Mouse (Mus musculus) embryo, embryonic 10.5 days (tissue): Measurements from ENCODE around the gene Usp12.

Source experiments
- DNase-seq: peaks from one replicate; pipeline ENCODE4 v3.0.0-alpha.2; 2015; ENCODE audit warnings: low spot score

The Usp12 gene

DNA sequence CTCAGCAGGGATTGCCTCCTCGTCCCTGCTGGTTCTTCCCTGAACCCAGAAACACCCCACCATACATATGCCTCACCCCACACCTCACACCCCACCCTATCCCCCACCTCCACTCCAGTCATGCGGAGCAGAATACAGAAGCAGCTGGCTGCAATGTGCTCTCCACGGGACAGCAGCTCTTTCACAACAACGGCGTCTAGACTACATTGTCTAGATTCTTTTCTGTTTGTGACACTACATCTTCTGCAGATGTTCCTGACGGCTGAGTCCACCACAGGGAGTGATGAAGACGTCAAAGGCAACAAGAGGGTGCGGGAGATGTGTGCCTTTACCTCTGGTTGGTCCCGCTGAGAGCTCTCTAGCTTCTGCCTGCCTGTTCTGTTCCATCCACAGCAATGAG, 3.2 kb upstream of the Usp12 start:
- DNase-seq: no peak

DNA sequence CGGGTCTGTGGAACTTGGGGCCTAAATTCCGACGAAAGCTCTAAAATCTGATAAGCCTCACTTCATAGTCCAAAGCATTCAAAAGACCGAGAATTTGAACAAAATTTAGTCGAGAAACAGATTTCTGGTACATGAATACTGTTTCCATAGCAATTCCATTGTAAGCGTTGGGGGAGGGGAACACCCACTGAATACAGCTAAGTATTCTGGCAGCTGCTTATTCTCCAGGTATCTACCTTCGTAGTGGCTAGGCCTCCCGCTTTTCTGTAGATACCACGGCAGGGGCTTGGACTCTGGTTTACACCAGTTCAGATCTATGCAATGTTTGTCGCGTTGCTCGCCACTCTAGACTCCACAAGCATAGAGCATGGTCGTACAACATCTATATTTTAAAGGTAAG, 922 bp upstream of the Usp12 start:
- DNase-seq: no peak

DNA sequence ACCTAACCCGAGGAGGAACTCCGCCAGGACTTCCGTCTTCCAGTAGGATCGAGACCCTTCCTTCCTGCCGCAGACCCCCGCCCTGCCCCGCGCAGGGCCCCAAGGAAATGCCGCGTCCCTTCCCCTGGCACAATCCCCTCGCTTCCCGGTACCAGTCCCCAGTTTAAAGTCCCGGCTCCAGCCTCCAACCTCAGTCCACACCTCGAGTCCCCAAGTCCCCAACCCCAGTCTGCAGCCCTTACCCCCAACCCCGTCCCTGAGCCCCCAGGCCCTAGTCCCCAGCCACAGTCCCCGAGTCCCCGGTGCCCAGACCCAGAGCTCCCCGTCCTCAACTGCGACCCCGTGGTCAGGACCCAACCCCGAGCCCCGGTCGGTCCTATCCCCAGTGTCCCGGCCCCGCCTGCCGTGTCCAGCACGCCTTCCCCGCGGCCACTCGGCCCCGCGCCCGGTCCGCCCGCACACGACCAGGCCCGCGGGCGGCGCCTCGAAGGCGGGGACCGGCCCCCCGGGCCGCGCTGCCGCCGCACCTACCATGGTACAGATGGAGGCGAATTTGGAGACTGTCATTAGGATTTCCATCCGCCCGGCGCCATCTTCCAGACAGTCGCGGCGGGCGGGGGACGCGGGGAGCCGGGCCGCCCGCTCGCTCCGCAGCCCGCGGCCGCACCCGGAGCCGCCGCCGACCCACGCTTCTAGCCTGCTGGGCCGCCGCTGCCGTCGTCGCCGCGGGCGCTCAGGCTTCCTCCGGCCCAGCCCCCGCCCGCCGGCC, 538 bp downstream of the Usp12 start:
- peak; percentile 64 for DNase-seq

DNA sequence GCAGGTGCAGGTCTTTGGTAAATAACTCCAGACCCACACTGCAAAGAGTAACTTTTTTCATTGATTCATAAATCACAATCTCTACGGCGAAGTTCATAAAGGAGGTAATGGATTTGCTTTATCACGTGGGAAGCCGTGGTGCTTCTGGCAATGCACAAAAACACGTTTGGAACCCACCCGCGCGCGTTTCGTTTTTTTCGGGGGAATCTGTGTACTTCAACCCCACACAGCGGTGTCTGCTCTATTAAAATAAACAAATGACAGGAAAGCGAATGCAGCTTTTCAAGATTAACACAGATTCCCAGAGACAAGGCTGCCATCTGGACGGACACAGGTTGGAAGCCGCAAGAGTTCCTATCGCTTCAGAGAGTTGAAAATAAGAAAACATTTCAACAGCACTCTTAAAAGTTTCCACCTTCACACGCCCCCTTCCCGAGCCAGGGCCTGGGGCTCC, 1.1 kb downstream of the Usp12 start:
- no peak for DNase-seq

DNA sequence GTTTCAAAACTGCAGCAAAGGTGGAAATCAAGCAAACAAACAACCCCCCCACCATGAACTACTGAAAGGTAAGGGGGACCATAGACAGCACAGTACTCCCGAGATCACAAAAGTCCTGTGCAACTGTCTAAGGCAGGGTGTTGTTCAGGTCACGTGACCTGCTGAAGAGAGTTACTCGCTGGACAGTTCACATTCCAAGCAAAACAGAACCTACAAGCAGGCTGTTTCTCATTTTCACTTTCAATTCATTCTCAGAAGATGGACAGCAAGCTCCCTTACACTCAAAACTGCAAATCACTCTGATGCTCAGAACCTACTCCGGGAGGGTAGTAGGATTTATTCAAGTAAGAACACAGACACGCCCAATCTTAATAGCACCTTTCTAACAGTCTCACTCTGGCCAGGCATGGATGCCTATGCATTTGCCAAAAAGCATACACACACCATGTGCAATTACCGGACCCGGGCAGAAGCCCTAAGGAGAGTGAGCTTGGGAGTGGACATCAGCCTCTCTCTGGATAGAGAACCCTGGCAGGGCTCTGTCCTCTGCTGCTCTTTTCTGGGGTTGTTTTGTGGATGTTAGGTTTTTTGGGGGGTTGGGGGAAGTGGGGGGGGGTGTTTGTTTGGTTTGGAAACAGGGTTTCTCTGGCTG, 2.5 kb downstream of the Usp12 start:
- DNase-seq: no peak

DNA sequence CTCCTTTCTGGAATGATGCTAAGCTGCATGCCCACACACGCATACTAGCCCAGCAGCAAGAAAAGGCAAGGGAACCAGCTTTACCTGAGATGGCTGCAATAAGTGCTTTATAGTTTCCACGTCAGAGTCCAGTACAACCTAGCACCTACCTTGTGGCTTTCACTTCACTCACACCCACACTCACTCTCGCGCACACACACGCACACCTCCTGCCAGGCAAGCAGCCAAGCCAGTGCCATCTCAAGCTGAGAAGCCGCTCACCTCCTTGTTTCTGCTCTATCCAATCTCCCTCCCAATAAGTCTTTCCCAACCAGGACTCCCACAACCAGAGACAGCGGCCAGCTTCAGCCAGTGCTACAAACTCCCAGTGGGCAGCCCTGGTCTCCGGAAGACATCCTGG, 3.9 kb downstream of the Usp12 start:
- DNase-seq: no peak

DNA sequence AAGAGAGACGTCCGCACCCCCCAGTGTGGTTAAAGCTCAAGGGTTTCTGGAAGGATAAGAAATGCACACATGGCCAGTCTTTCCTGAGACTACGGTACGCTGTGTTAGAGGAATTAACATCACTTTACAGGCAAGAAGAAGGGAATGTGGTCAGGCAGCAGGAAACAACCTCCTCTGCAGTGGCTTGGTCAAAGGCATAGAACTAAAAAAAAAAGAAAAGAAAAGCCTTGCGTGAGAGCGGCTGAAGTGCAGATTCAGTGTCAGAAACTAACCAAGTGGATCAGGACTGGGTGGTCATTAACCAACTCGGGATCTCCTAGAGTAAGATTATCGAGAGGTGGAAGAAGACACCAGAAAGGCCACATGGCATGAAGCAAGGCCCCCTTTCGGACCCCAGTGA, 5.4 kb downstream of the Usp12 start:
- no peak for DNase-seq

DNA sequence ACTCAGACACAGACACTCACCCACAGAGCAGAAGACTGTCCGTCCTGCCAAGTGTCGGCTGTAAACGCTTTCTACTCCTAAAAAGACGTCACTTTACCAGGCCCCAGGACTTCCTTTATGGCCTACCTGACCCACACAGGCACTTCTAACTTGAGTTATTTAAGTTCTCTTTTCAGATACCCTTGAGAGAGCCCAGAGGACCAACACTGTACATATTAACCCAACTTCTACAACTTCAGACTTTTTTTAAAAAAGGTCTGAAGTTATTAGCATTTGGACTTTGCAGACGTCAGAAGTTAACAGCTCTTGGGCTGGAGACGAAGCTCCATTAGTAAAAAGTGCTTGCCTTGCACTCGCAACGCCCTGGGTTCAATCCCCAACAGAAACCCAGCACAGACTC, 8.7 kb downstream of the Usp12 start:
- no peak for DNase-seq

DNA sequence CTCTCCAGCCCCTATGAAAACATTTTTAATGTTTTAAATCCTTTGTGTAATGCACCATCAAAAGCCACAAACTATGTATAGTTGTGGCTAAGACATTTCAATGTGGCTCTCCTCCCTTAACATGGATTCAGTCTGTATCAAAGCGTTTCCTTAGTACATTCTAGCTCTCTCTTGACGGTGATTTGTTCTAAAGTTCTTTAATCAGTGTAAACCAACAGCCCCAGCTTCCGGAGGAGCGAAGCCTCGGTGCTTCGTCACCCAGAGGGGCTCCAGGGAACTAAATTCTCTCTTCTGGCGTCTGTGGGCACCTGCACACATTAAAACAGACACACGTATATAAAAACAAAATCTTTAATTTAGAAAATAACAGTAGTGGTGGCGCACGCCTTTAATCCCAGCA, 10.9 kb downstream of the Usp12 start:
- DNase-seq: no peak

DNA sequence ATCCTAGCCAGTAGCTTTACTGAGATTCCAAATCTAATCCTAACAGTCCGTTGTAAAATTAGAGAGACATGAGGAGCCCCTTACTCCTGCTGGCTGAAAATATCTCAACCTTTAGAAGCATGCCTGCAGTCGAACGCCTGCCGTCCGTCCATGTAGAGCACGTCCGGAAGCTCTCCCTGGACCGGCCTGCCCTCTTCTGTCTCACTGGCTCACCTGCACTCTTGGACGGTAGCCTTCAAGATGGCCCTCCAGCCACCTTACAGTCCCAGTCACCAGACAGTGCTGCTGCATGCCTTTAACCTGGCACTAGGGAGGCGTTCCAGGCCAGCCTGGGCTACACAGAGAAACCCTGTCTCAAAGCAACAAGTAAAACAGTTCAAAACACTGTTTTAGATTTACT, 11.5 kb downstream of the Usp12 start:
- no peak for DNase-seq

DNA sequence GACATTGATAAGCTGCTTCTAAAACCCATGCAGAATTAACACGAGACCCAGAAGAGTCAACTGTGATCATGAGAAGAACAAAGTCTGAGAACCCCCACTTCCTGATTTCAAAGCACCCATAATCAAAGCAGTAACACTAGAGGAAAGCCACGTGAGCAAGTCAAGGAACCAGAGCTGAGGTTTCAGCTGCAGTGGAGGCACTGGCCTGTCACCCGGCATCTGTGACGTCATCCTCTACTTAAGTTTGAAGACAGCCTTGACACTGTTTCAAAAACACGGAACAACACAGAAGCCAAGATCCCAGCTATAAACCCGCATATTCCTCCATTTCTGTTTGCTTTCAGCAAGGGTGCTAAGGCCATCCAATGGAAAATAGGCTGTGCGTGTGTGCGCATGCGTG, 13.1 kb downstream of the Usp12 start:
- no peak for DNase-seq

DNA sequence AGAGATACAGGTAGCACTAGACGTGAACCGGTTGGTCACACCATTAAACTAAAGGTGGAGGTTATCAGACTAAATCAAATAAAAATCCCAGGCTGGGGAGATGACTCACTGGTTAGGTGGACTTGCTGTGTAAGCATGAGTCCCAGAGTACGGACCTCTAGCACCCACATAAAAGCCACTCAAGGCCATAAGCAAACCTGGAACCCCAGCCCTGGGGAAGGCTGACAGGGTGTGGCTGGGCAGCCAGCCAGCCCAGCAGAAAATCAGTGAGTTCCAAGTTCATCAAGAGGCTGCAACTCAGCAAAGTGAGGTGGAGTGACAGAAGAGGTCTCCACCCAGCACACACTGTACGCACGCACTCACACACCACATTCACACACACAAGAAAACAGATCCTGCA, 14.9 kb downstream of the Usp12 start:
- no peak for DNase-seq

DNA sequence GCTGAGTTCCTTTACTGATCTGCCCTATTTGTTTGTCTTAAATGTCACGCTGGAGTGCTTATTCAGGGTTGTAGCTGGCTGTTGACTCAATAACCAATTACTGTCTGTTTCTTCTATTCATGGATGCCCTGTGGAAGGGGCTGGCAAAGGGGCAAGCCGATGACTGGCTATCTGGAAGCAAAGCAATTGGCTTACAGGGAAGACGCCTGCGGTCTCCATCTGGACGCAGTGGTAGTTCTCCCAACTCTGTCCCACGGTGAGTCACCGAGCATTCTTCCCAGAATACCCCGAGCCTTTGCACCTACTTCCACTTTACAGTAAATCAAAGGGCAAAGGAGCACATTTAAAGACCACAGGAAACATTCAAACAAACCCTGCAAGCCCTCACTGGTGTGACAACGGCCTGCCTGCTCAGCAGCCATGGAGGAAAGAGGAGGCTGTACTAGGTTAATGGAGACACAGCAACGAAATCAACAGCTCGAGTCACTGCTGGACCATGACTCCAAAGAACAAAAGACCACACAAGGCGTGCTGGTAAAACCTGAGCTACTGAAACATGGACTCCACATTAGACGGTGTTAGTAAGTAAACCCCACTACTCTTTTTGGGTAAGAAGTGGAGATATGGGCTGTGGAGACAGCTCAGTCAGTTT, 17.7 kb downstream of the Usp12 start:
- no peak for DNase-seq

DNA sequence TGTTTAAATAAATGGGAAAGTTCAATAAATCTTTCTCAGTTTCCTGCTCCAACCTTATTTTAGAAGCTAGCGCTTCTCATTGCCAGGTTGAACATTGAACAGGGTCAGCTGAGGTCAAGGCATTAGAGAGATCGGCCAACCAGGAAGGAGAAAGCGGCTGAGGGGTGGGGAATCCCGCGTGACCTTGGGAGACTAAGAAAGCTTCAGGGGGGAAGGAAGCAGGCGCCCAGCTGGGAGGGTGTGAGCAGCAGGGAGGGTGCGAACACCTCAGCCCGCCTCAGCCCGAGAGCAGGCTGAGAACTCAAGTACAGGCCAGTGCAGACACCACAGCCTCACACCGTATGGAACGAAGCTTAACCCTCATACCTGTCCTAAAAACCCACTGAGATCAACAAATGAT, 22.8 kb downstream of the Usp12 start:
- DNase-seq: peak; percentile 32

DNA sequence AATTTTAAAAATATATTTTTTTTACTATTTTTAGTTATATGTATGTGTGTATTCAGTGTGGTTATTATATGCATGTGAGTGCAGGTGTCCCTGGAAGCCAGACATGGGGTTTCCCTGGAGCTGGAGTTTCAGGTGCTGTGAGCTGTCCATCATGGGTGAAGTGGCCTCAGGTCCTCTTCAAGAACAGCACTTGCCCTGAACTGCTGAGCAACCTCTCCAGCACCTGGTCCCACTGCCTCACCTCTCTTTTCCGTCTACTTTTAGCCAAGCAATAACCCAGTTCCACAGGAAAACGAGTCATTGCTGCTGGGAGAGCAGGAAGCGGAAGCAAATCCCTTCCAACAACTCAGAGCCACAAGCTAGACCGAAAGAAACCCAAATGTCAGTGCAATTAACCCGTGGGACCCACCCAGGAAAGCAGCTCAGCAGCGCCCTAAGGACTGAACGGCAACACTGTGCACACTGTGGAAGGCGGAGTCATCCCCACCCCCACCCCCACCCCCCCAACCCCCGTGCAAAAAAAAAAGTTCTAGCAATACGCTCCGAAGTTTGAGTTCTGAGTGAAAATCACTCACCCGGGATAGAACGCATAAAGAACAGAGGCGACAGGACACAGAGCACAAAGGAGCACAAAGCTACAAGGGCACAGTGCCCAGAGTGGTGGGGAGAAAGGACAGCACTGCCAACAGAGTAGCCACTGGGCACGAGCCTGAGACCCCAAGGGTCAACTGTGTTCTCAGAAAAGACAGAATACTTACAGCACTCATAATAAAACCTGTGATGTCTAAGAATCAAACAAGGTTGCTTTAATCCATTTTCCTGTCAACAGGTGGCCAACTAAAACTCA, 24.6 kb downstream of the Usp12 start:
- no peak for DNase-seq

DNA sequence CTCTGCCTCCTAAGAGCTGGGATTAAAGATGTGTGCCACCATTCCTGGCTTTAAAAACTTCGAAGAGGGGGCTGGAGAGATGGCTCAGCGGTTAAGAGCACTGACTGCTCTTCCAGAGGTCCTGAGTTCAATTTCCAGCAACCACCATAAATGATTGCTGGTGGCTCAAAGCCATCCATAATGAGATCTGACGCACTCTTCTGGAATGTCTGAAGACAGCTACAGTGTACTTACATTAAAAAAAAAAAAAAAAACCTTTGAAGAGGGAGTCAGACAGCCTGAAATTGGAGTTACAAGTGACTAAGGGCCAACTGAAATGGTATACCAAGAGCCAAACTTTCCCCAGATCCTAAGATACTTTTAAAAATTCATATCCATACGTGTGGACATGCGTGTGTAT, 29.0 kb downstream of the Usp12 start:
- DNase-seq: no peak

DNA sequence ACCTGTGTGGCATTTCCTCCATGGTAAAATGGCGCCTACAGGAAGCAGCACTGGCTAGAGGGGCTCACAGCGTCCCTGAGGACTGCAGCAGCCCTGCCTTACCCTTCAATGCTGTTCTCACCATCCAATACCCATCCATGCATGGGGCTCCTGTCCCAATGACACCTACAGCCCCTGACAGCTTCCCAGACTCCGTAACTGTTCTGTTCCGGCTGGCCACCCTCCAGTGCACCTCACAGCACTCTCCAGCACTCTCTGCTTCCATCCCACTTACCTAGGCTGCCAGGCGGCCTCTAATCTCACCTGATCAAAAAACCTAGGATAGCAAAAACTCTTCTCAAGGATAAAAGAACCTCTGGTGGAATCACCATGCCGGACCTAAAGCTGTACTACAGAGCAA, 35.6 kb downstream of the Usp12 start:
- no peak for DNase-seq

DNA sequence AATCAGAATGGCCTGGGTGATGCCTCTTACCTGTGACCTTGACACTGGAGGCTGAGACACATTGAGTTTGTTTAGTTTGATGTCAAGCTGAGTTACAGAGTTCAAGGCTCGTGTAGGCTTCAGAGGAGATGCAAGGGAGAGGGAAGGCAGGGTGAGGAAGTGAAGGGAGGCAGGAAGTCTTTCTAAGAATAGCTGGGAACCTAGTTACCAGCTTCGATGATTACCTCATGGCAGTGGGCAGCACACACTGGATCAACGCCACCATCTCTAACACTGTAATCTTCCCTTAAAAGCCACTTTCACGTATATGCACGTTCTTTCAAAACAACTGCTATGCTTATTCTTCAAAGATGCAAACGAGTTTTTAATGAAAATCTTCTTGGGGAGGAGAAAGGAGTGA, 36.9 kb downstream of the Usp12 start:
- no peak for DNase-seq

DNA sequence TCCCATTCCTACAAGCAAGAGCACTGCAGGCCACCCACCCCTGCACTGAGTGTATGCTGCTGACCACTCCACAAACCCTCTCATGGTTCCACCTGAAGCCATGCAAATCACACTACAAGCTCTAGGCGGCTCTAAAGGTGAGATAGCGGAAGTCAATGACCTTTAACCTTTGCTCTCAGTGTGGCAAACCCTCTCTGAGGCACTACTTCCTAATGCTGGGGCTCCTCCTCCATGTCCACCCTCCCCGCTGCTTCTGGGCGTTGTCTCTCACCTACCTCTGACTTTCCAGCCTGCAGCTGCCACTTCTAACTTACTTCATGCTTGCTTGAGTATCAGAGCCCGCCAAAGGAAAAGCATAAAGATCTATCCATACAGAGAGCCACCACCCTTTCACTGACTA, 37.5 kb downstream of the Usp12 start:
- no peak for DNase-seq

DNA sequence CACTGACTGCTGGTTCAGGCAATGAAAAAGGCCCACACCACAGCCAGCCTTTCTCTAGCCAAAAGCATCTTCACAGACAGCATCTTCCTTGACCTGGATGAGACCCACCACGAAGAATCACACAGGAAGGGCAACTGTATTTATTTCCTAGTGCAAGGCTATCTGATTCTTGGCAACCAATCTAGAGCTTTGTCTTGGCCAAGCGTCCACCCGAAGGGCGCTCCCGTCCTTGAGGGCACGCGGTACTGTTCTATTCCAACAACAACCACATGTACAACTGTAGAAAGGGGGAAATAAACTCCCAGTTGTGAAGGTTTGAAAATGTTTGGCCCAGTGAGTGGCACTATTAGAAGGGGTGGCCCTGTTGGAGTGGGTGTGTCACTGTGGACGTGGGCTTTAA, 41.6 kb downstream of the Usp12 start:
- no peak for DNase-seq

DNA sequence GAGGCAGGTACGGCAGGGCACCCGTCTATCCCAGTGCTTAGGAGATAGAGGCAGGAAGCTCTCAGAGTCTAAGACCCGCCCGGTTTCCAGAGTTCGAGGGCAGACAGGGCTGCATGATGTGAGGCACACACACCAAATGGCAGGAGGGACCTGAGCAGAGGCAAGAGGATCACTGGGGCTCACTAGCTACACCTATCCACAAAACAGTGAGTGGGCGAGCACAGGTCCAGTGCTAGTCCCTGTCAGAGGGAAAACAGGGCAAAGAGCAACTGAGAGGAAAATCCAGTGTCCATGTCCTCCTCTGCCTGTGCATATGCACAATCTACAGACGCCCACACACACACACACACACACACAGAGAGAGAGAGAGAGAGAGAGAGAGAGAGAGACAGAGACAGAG, 43.8 kb downstream of the Usp12 start:
- no peak for DNase-seq

DNA sequence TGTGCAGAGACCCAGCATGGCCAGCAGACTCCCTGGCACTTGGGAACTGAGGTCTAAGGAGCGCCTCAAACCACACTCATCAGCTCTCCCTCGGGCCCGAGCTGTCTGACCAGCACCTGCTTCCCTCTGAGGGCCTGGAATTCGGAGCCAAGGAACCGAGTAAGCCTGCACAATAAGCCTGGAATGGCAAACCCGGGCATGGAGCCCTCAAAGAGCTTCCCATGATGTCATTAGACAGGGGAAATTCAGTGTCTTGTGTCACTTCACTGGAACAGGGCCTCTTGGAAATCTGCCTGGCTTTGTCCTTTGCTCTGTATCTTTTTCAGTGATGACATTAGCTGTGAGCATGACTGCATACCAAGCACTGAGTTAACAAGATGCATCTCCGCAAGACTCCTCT, 44.5 kb downstream of the Usp12 start:
- DNase-seq: no peak

DNA sequence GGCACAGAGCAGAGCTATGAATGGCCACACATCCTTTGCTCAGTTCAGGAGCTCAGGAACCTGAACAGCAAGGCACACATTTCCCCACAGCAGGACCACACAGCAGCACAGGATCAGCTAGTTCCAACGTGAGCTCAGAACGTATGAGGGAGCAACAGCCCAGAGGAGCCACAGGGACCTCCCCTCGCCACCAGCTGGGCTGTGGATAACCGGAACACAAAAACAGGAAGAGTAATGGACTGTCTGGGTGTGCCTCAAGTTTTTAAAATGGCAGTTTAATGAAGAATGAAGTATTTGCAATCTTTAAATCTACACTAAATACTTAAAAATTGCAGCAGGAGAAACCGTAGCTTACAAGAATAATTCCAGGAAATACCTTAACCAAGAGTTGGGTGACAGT, 44.9 kb downstream of the Usp12 start:
- DNase-seq: no peak
